Mouse (Mus musculus) forebrain, embryonic 10.5 days (tissue): ENCODE results near the gene Znrf4. TPM values are rescaled to one million over a fixed set of nuclear protein-coding genes. Genes with fewer than 3 reads are reported as not detected.

ENCODE experiments used
- polyA plus RNA-seq: library from polyadenylated mRNA; unstranded; fragments of >200 nt; fragmentation: Nextera tagmentation; extraction: Ambion mirVana; gene quantifications from 2 replicates; pipeline ENCODE4 v1.2.1, GENCODE M21; 2016

Znrf4 gene
- polyA plus RNA-seq, 1 experiment from 2014 or later: not detected

Other genes starting within 250 kb of the Znrf4 start
- 2.4 and 2.6 TPM in 2 replicates for gene Ticam1, start 235.6 kb downstream of the Znrf4 start, polyA plus RNA-seq
- gene Plin3, start 219.6 kb downstream of the Znrf4 start, polyA plus RNA-seq: 58.3 and 59.0 TPM in 2 replicates
- not detected in 2 replicates for gene Arrdc5, start 212.1 kb downstream of the Znrf4 start, polyA plus RNA-seq
- gene Uhrf1, start 209.1 kb downstream of the Znrf4 start, polyA plus RNA-seq: 331 and 343 TPM in 2 replicates
- 35.9 and 39.6 TPM in 2 replicates for gene Kdm4b, start 186.4 kb downstream of the Znrf4 start, polyA plus RNA-seq
- 80.3 and 91.5 TPM in 2 replicates for gene Ptprs, start 35.9 kb downstream of the Znrf4 start, polyA plus RNA-seq
- gene Gm20219, start 42.0 kb upstream of the Znrf4 start, polyA plus RNA-seq: 1.1 and 1.3 TPM in 2 replicates
- 84.0 and 85.7 TPM in 2 replicates for gene Safb2, start 72.2 kb upstream of the Znrf4 start, polyA plus RNA-seq
- gene Safb, start 72.4 kb upstream of the Znrf4 start, polyA plus RNA-seq: 160 and 172 TPM in 2 replicates
- gene 2410015M20Rik, start 97.3 kb upstream of the Znrf4 start, polyA plus RNA-seq: 192 and 193 TPM in 2 replicates
- 1,518 and 1,601 TPM in 2 replicates for gene Rpl36, start 101.0 kb upstream of the Znrf4 start, polyA plus RNA-seq
- gene Lonp1, start 114.5 kb upstream of the Znrf4 start, polyA plus RNA-seq: 61.8 and 62.3 TPM in 2 replicates
- 0.53 and 0.81 TPM in 2 replicates for gene Catsperd, start 115.7 kb upstream of the Znrf4 start, polyA plus RNA-seq
- gene Ranbp3, start 160.9 kb upstream of the Znrf4 start, polyA plus RNA-seq: 144 and 147 TPM in 2 replicates
- 366 and 374 TPM in 2 replicates for gene Ndufa11, start 205.3 kb upstream of the Znrf4 start, polyA plus RNA-seq
- gene Vmac, start 205.6 kb upstream of the Znrf4 start, polyA plus RNA-seq: 11.1 and 12.2 TPM in 2 replicates
- 3.2 and 3.5 TPM in 2 replicates for gene Nrtn, start 245.1 kb upstream of the Znrf4 start, polyA plus RNA-seq